Mouse (Mus musculus): ENCODE data around the gene Gdpd3.

DNA sequence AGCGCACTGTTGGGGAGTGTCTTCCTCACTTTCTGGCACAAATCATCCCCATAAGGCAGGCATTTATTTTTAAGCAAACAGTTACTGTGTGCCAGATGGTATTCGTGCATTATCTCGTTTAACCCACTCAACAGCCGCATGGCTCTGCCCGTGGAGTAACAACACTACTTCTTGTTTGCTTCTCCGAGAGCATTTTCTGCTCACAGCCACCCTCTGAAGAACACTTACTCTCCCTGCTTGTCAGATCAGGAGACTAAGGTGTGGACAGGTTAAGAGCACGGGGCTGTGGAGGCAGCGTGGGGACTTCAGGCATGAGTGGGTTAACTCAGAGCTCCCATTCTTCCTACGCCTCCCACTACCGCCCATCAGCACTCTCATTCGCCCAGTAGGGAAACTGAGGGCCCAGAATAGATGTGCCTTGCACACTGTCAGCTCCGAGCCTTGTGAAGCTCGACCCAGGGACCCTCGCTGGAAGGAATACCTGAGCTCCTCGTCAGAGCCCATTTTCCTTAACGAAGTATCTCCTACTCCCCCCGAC lies 3.6 kb upstream of the Gdpd3 start:
- TF ChIP-seq ZC3H11A (IDR thresholded peaks at IDR 0.05; ENCODE audit: borderline replicate concordance, low read depth, low read length) (no peak), ZNF384 (IDR thresholded peaks at IDR 0.05; ENCODE audit: low read depth, low read length) (no peak), CHD2 (IDR thresholded peaks at IDR 0.05; ENCODE audit: low read depth, low read length) (no peak)
